Comparison of ENCODE assay signal across 13 mouse cellular contexts in genomic region chr19:36922015-36922414, GRCm38 (mm10). TPM values are rescaled to one million over a fixed set of nuclear protein-coding genes. Genes with fewer than 3 reads are reported as not detected.
DNase-seq lines count a peak whose midpoint lies in the region; ATAC-seq and TF ChIP-seq lines count a peak whose summit lies in the region.
"Had no signal": no experiment of that assay in that cellular context is flagged by ENCODE, and none has a peak within 500 bp of the region (broad histone marks: within the 10 kb centered on the region; RNA-seq: fewer than 3 reads in every experiment).

No protein-coding gene starts in this region.

- H3K27me3 ChIP-seq in forebrain, postnatal 0 days (ENCODE audit: insufficient read depth, low read length) = no peaks in the 10 kb centered on the region
- no peaks in the 10 kb centered on the region for H3K27me3 ChIP-seq in forebrain, embryonic 16.5 days (replicated peaks; ENCODE audit: control insufficient read depth, insufficient read depth, low read length)
- H3K27me3 ChIP-seq in liver, embryonic 14.5 days (ENCODE audit: control insufficient read depth, insufficient read depth, low read length) = peaks cover 7% of the 10 kb centered on the region
- peaks cover 11% of the 10 kb centered on the region for H3K27me3 ChIP-seq in liver, embryonic 12.5 days (replicated peaks)
- H3K27me3 ChIP-seq in Patski = no peaks in the 10 kb centered on the region
- H3K27me3 ChIP-seq: limb, embryonic 12.5 days had no signal

- peak; percentile 59 for DNase-seq in forebrain, postnatal 0 days
- DNase-seq in liver, embryonic 14.5 days (ENCODE audit: low read depth in 3 of 3, low spot score in 3 of 3) = peak in 1 of 3 experiments; percentile 60
- no peak for DNase-seq in Patski (ENCODE audit: low read depth, low spot score)
- DNase-seq in mesoderm, embryonic 11.5 days (ENCODE audit: low read depth, low spot score) = peak; percentile 63
- DNase-seq in right cerebral cortex, postnatal 10 days (ENCODE audit: low spot score in 2 of 2) = no peak
- DNase-seq: kidney, postnatal 14 days; thymus, postnatal 4 days had no signal

- no peak overlapping the region for H3K4me2 ChIP-seq in forebrain, postnatal 0 days (ENCODE audit: low read depth)
- no peak overlapping the region for H3K4me2 ChIP-seq in forebrain, embryonic 16.5 days (ENCODE audit: low read length)
- no peak overlapping the region for H3K4me2 ChIP-seq in liver, embryonic 14.5 days (ENCODE audit: low read depth)
- no peak overlapping the region for H3K4me2 ChIP-seq in liver, embryonic 12.5 days
- H3K4me2 ChIP-seq: limb, embryonic 12.5 days had no signal

- TF ChIP-seq CTCF in forebrain, postnatal 0 days (IDR thresholded peaks at IDR 0.05; ENCODE audit: low read depth) = peak; percentile 63
- TF ChIP-seq CTCF in liver, embryonic 14.5 days (IDR thresholded peaks at IDR 0.05; ENCODE audit: low read depth) = 0 out of 2 replicates have a peak, but pooled peaks have one; percentile 18
- TF ChIP-seq CTCF in Patski (IDR thresholded peaks at IDR 0.05) = peak; percentile 57

- H3K36me3 ChIP-seq in forebrain, postnatal 0 days (ENCODE audit: insufficient read depth) = no peaks in the 10 kb centered on the region
- H3K36me3 ChIP-seq in forebrain, embryonic 16.5 days (ENCODE audit: control insufficient read depth, insufficient read depth) = no peaks in the 10 kb centered on the region
- no peaks in the 10 kb centered on the region for H3K36me3 ChIP-seq in liver, embryonic 14.5 days (replicated peaks; ENCODE audit: control insufficient read depth, insufficient read depth, low read depth)
- no peaks in the 10 kb centered on the region for H3K36me3 ChIP-seq in liver, embryonic 12.5 days
- H3K36me3 ChIP-seq: limb, embryonic 12.5 days had no signal

- H3K4me1 ChIP-seq in forebrain, postnatal 0 days (ENCODE audit: insufficient read depth) = 0 out of 2 replicates have a peak, but pooled peaks cover 7% of the 10 kb centered on the region
- peaks cover 20% of the 10 kb centered on the region for H3K4me1 ChIP-seq in forebrain, embryonic 16.5 days (replicated peaks; ENCODE audit: control insufficient read depth, insufficient read depth, low read length)
- peaks cover 3 to 8% of the 10 kb centered on the region in 2 experiments; a peak in 3 of 4 replicates for H3K4me1 ChIP-seq in liver, embryonic 14.5 days (replicated peaks; ENCODE audit: control insufficient read depth in 2 of 2, insufficient read depth in 2 of 2, low read length in 1 of 2)
- peaks cover 29% of the 10 kb centered on the region for H3K4me1 ChIP-seq in liver, embryonic 12.5 days

- CTCF ChIA-PET in Patski (lab: Charles Lee) = interaction anchor here (0.8 to 2.2 kb wide), 10 partner anchors 12 to 81 kb away, joined by 3 to 10 read pairs (median 4); no protein-coding TSS in a partner anchor

- ATAC-seq in forebrain, postnatal 0 days = no peak
- no peak for ATAC-seq in forebrain, embryonic 16.5 days
- no peak for ATAC-seq in liver, embryonic 14.5 days (ENCODE audit: insufficient read depth)
- no peak for ATAC-seq in liver, embryonic 12.5 days
- ATAC-seq in Patski = no peak
- no peak for ATAC-seq in erythroid progenitor cell, adult 5-6 weeks (replicated peaks; ENCODE audit: low FRiP score, poor library complexity, severe bottlenecking)

- TF ChIP-seq EP300 in liver, embryonic 14.5 days (IDR thresholded peaks at IDR 0.05; ENCODE audit: low read depth) = no peak

- H3K27ac ChIP-seq in forebrain, postnatal 0 days (ENCODE audit: low read depth, low read length) = no peak overlapping the region
- H3K27ac ChIP-seq in forebrain, embryonic 16.5 days (ENCODE audit: low read length) = no peak overlapping the region
- no peak overlapping the region for H3K27ac ChIP-seq in liver, embryonic 14.5 days
- H3K27ac ChIP-seq in liver, embryonic 12.5 days = no peak overlapping the region
- H3K27ac ChIP-seq: limb, embryonic 12.5 days had no signal

- WGBS in forebrain, postnatal 0 days = 23% methylated on average over 2 of the region's 2 CpGs
- WGBS in forebrain, embryonic 16.5 days = 23% methylated on average over 2 of the region's 2 CpGs
- WGBS in liver, embryonic 14.5 days (ENCODE audit: insufficient replicate concordance) = 20% methylated on average over 2 of the region's 2 CpGs
- 37% methylated on average over 2 of the region's 2 CpGs for WGBS in liver, embryonic 12.5 days (ENCODE audit: insufficient replicate concordance)

- no peaks in the 10 kb centered on the region for H3K9me3 ChIP-seq in forebrain, postnatal 0 days (ENCODE audit: low read length)
- no peaks in the 10 kb centered on the region for H3K9me3 ChIP-seq in forebrain, embryonic 16.5 days (ENCODE audit: control insufficient read depth, low read length)
- H3K9me3 ChIP-seq in liver, embryonic 14.5 days (ENCODE audit: control insufficient read depth, low read length) = no peaks in the 10 kb centered on the region
- H3K9me3 ChIP-seq in liver, embryonic 12.5 days (replicated peaks) = no peaks in the 10 kb centered on the region
- H3K9me3 ChIP-seq: G1E; limb, embryonic 12.5 days had no signal

- POLR2A ChIA-PET in Patski (lab: Charles Lee) = no interaction called here

- no peak overlapping the region for H3K4me3 ChIP-seq in forebrain, postnatal 0 days (ENCODE audit: low read depth, low read length)
- H3K4me3 ChIP-seq in forebrain, embryonic 16.5 days (replicated peaks; ENCODE audit: low read length) = no peak overlapping the region
- H3K4me3 ChIP-seq in liver, embryonic 14.5 days (ENCODE audit: insufficient read depth in 1 of 2, low read depth in 2 of 2, low read length in 2 of 2) = no peak overlapping the region
- H3K4me3 ChIP-seq in liver, embryonic 12.5 days = no peak overlapping the region
- H3K4me3 ChIP-seq: erythroblast, embryonic 14.5 days; limb, embryonic 12.5 days had no signal

- in situ Hi-C loops in Patski (cut with MboI; ENCODE audit: low pct_unique_long_range_greater_than_20kb) = loop anchor here (10.0 kb wide), 1 partner anchor 807 kb away; no protein-coding TSS in a partner anchor

- no peak overlapping the region for H3K9ac ChIP-seq in forebrain, postnatal 0 days
- H3K9ac ChIP-seq in forebrain, embryonic 16.5 days (replicated peaks; ENCODE audit: low read depth, low read length) = no peak overlapping the region
- H3K9ac ChIP-seq in liver, embryonic 14.5 days (replicated peaks) = no peak overlapping the region
- no peak overlapping the region for H3K9ac ChIP-seq in liver, embryonic 12.5 days
- H3K9ac ChIP-seq: limb, embryonic 12.5 days had no signal

RNA-seq across cellular contexts. Expression of gene Fgfbp3, which starts 2.6 kb away (rescaled TPM):
- 33.0 and 44.8 TPM in 2 replicates for total RNA-seq in forebrain, postnatal 0 days (2014; rRNA removed)
- polyA plus RNA-seq in forebrain, postnatal 0 days (2015; fragmentation: Nextera tagmentation; extraction: Ambion mirVana) = 40.0 and 41.6 TPM in 2 replicates
- 26.3 and 29.3 TPM in 2 replicates for polyA plus RNA-seq in forebrain, embryonic 16.5 days (2015; fragmentation: Nextera tagmentation; extraction: Ambion mirVana)
- polyA plus RNA-seq in liver, embryonic 14.5 days (2012; rRNA removed) = 1.1 and 1.2 TPM in 2 replicates
- 0.72 and 0.97 TPM in 2 replicates for polyA plus RNA-seq in liver, embryonic 14.5 days (2014; fragmentation: Nextera tagmentation; extraction: Ambion mirVana)
- 2.5 and 2.9 TPM in 2 replicates for polyA plus RNA-seq in liver, embryonic 12.5 days (2016; fragmentation: Nextera tagmentation; extraction: Ambion mirVana)
- polyA plus RNA-seq in Patski (2021) = 2.6 TPM
- not detected in 2 replicates for total RNA-seq in erythroid progenitor cell, adult 5-6 weeks (2015; ENCODE audit: low replicate concordance)
- total RNA-seq in erythroid progenitor cell, adult 5-6 weeks (2017; ENCODE audit: low replicate concordance) = 1.6 and 6.5 TPM in 2 replicates

RNA-seq across cellular contexts. Expression of gene Btaf1, which starts 3.9 kb away (rescaled TPM):
- total RNA-seq in forebrain, postnatal 0 days (2014; rRNA removed) = 23.0 and 25.0 TPM in 2 replicates
- polyA plus RNA-seq in forebrain, postnatal 0 days (2015; fragmentation: Nextera tagmentation; extraction: Ambion mirVana) = 2.4 and 3.3 TPM in 2 replicates
- polyA plus RNA-seq in forebrain, embryonic 16.5 days (2015; fragmentation: Nextera tagmentation; extraction: Ambion mirVana) = 12.3 TPM in 2 replicates
- polyA plus RNA-seq in liver, embryonic 14.5 days (2012; rRNA removed) = 6.5 and 8.4 TPM in 2 replicates
- 13.1 and 14.8 TPM in 2 replicates for polyA plus RNA-seq in liver, embryonic 14.5 days (2014; fragmentation: Nextera tagmentation; extraction: Ambion mirVana)
- 23.0 and 24.8 TPM in 2 replicates for polyA plus RNA-seq in liver, embryonic 12.5 days (2016; fragmentation: Nextera tagmentation; extraction: Ambion mirVana)
- polyA plus RNA-seq in Patski (2021) = 24.3 TPM
- total RNA-seq in erythroid progenitor cell, adult 5-6 weeks (2015; ENCODE audit: low replicate concordance) = 90.5 and 95.2 TPM in 2 replicates
- 178 and 227 TPM in 2 replicates for total RNA-seq in erythroid progenitor cell, adult 5-6 weeks (2017; ENCODE audit: low replicate concordance)

Comparison
In these comparisons a context has a peak if more than half of its experiments do, and no peak if none do; other contexts are left out.
1. DNase-seq: peak in forebrain, postnatal 0 days (single experiment) and mesoderm, embryonic 11.5 days (single experiment); none in Patski (single experiment) and right cerebral cortex, postnatal 10 days (0 of 2).
2. Peak in every context shown above with its lines, with median percentiles within 50 percentile points of each other: CTCF ChIP-seq.